Mouse (Mus musculus) G1E (cell line): ENCODE results near the gene Rep15.

Experiments used
- CTCF ChIP-seq: IDR thresholded peaks from 2 replicates; pipeline ENCODE4 v1.5.1; 2012; ENCODE audit warnings: low read depth, low read length, inconsistent platforms, mixed read lengths
- GATA1 ChIP-seq: IDR thresholded peaks from 2 replicates; pipeline ENCODE4 v1.6.1; 2012; ENCODE audit warnings: borderline replicate concordance, low read length, inconsistent platforms, mixed read lengths

GRCm38 (mm10) chr6:146997006-146997405 lies 35.4 kb upstream of the Rep15 start:
- TF ChIP-seq CTCF (no peak), GATA1 (no peak)
